Mouse (Mus musculus) limb, embryonic 14.5 days (tissue): ENCODE measurements at regions not wholly inside any gene's neighbourhood (a gene's known extent, or its start where the extent isn't known, plus 50 kb on each side); places are given as distances from the start of the nearest gene placed in this dataset.

Experiments used
- ATAC-seq: fragments of 200-750 bp; cut with Nextera tagmentation; 2 replicates; pipeline ENCODE4 v1.8.0; 2017; ENCODE audit warnings: low read depth, moderate number of reproducible peaks, moderate TSS enrichment; ENCODE audit not compliant: low FRiP score
- DNase-seq: peaks from one replicate; pipeline ENCODE4 v3.0.0-alpha.2; 2015; ENCODE audit warnings: low spot score
- H3K27ac ChIP-seq: fragments of 300-500 bp; sonication (generic); replicated peaks from 2 replicates; pipeline ENCODE4 v1.5.1; 2014; ENCODE audit warnings: low read depth, mild to moderate bottlenecking, low read length, moderate library complexity, mixed read lengths
- H3K27me3 ChIP-seq: fragments of 300-500 bp; sonication (generic); 2 replicates; pipeline ENCODE4 v1.6.1; 2014; ENCODE audit warnings: low read length, mixed read lengths; ENCODE audit not compliant: control insufficient read depth, insufficient read depth
- H3K36me3 ChIP-seq: fragments of 300-500 bp; sonication (generic); 2 replicates; pipeline ENCODE4 v1.6.1; 2014; ENCODE audit warnings: mild to moderate bottlenecking, low read length, moderate library complexity, mixed read lengths; ENCODE audit not compliant: control insufficient read depth, insufficient read depth
- H3K4me1 ChIP-seq: fragments of 300-500 bp; sonication (generic); 2 replicates; pipeline ENCODE4 v1.6.1; 2014; ENCODE audit warnings: antibody characterized with exemption, low read length, mixed read lengths; ENCODE audit not compliant: control insufficient read depth, insufficient read depth
- H3K4me2 ChIP-seq: fragments of 300-500 bp; sonication (generic); replicated peaks from 2 replicates; pipeline ENCODE4 v1.6.1; 2014; ENCODE audit warnings: low read depth, mild to moderate bottlenecking, low read length, moderate library complexity; ENCODE audit not compliant: severe bottlenecking
- H3K4me3 ChIP-seq: fragments of 300-500 bp; sonication (generic); replicated peaks from 2 replicates; pipeline ENCODE4 v1.5.1; 2014; ENCODE audit warnings: low read length
- H3K9ac ChIP-seq: fragments of 300-500 bp; sonication (generic); 2 replicates; pipeline ENCODE4 v1.6.1; 2014; ENCODE audit warnings: mild to moderate bottlenecking, low read depth, low read length, moderate library complexity; ENCODE audit not compliant: severe bottlenecking
- H3K9me3 ChIP-seq: fragments of 300-500 bp; sonication (generic); 2 replicates; pipeline ENCODE4 v1.6.1; 2016; ENCODE audit warnings: low read length; ENCODE audit not compliant: control insufficient read depth
- POLR2A ChIP-seq: fragments of 200-500 bp; IDR thresholded peaks from 2 replicates; pipeline ENCODE4 v1.8.0; 2012; ENCODE audit warnings: inconsistent platforms, mild to moderate bottlenecking, moderate library complexity, borderline replicate concordance; ENCODE audit not compliant: insufficient read depth, insufficient read length; ENCODE audit errors: extremely low read depth
- WGBS: fragments of 180-500 bp; shearing (Covaris S2); extraction: QIAGEN DNeasy Blood & Tissue Kit; methylation state at CpG from one replicate; pipeline ENCODE4 v1.1.7; 2014; 5-methylcytosine and 5-hydroxymethylcytosine counted together

DNA sequence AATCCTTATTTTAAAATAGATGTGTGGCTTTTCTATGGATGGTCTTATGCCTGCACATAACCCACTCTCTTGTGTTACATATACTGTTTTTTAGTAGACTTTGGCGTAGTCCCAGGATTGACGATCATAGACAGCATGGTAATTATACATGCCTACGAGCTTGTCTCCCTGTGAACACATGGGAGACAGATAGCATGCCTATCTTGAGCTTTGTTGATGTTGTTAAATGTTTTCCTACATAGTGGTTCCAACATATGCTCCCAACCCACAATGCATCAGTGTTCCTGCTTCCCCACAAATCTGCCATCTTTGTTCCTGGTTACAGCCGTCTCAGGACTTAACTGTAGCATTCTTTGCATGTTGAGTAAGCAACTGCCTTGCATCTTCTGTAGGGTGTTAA is 153.6 kb upstream of the Ankrd55 start:
- Histone ChIP-seq H3K9ac (no peak overlapping the region), H3K27ac (no peak overlapping the region), H3K27me3 (no peaks in the 10 kb centered on the region), H3K4me2 (no peak overlapping the region), H3K4me1 (no peaks in the 10 kb centered on the region), H3K9me3 (no peaks in the 10 kb centered on the region), H3K36me3 (no peaks in the 10 kb centered on the region), H3K4me3 (no peak overlapping the region)
- DNase-seq (no peak), ATAC-seq (no peak)
- no peak for TF ChIP-seq POLR2A
- 86% methylated on average over 4 of the region's 4 CpGs for WGBS

DNA sequence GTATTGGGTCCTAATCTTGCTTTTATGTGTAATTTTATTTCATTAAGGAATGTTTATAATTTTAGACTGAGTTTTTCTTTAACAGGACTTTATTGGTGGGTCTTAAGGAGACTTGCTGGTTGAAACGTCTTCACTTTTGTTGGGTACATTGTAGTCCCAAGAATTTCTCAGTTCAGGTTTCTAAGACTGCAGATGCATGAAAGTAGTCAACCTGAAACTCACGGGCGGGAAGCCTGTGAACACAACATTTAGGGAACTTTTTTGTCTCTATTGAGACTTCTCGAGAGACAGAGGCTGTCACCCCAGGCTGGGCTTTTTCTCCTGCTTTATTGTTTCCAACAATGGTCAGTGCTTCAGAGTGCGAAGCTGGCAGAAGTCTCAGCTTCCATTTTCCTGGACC is 152.5 kb upstream of the Ankrd55 start:
- no peaks in the 10 kb centered on the region for H3K36me3 ChIP-seq
- ATAC-seq (no peak), DNase-seq (no peak)
- no peaks in the 10 kb centered on the region for H3K9me3 ChIP-seq
- no peak overlapping the region for H3K27ac ChIP-seq
- no peaks in the 10 kb centered on the region for H3K4me1 ChIP-seq
- H3K27me3 ChIP-seq, result no peaks in the 10 kb centered on the region
- WGBS, result 89% methylated on average over 5 of the region's 5 CpGs
- H3K4me3 ChIP-seq, result no peak overlapping the region
- no peak for TF ChIP-seq POLR2A
- no peak overlapping the region for H3K9ac ChIP-seq
- H3K4me2 ChIP-seq, result no peak overlapping the region

DNA sequence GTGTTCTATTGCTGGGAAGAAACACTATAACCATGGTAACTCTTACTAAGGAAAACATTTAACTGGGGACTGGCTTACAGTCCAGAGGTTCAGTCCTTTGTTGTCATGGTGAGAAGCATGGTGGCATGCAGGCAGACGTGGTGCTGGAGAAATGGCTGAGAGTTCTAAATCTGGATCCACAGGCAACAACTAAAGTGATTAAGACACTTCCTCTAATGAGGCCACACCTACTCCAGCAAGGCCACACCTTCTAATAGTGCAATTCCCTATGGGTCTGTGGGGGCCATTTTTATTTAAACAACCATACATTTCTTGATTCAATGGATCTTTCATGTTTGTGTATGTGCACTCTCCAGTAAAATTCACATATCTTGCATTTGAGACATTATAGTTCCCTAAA is 151.4 kb upstream of the Ankrd55 start:
- H3K4me3 ChIP-seq, result no peak overlapping the region
- no peak for DNase-seq
- H3K9ac ChIP-seq, result no peak overlapping the region
- H3K9me3 ChIP-seq, result no peaks in the 10 kb centered on the region
- no peak for TF ChIP-seq POLR2A
- no peaks in the 10 kb centered on the region for H3K4me1 ChIP-seq
- no peak overlapping the region for H3K27ac ChIP-seq
- no peaks in the 10 kb centered on the region for H3K27me3 ChIP-seq
- H3K36me3 ChIP-seq, result no peaks in the 10 kb centered on the region
- H3K4me2 ChIP-seq, result no peak overlapping the region
- no peak for ATAC-seq
- 75% methylated on average over 1 of the region's 1 CpGs for WGBS

DNA sequence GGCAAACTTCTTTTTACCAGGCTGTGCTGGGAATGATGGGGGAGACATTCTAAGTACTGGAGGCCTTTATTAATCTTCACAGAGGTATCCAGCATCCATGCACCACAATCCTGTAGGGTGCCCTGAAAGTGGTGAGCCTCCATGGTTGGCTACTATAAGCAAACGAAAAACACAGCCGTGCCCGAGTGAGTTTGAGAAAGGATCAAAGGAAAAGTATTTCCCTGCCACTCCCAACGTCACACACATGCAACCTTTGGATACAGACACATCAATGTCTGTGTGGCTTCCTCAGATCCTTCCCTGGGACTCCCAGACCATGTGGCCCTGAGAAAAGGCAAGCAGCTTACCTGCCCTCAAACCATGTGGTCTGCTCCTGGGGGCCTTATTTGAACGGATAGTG is 147.4 kb upstream of the Ankrd55 start:
- H3K9me3 ChIP-seq, result no peaks in the 10 kb centered on the region
- WGBS, result 62% methylated on average over 5 of the region's 5 CpGs
- ATAC-seq, result no peak

DNA sequence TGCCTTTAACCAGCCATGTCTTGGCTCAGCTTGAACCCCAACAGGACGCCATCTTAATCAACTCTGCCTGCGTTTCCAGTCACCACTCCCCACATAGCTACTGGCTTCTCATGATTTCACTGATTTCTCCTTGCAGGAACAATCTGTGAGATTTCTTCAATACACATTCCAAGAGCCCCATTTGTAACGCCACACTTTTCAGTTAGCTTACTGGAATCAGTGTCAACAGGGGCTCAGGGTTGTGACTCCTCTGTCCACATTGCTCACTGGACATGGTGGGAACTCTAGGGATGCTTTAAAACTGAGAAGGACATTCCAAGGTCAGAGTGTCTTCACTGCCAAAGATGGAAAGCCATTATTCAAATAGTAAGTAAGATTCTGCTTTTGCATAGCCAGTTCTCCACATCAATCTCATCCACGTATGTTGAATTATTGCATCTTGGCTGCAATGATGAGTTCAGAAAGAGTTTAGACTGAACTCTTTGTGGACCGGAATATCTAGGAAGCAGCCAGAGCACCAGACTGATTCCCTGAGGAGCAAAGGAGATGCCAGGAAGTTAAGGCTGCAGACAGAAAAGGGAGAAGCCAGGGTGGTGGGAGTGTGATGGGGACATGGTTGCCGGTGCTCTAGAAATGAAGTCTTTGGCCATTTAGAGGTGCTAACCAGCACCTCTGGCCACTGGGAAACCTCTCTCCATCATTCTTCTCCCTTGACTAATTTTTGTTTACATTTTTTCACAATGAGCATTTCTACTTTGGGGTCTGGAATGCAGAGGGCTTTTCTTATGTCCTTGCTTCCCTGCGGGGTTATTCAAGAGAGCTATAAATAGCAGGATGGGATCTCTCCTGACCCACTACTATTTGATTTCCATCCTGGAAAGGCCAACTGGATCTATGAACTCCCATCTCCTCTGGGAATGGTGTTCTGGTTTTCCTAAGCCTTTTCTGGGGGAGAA is 143.6 kb upstream of the Ankrd55 start:
- ATAC-seq (no peak), DNase-seq (no peak)
- WGBS, result 73% methylated on average over 7 of the region's 7 CpGs
- Histone ChIP-seq H3K4me1 (no peaks in the 10 kb centered on the region), H3K9ac (no peak overlapping the region), H3K27me3 (no peaks in the 10 kb centered on the region), H3K36me3 (no peaks in the 10 kb centered on the region), H3K4me2 (no peak overlapping the region), H3K4me3 (no peak overlapping the region), H3K27ac (no peak overlapping the region), H3K9me3 (no peaks in the 10 kb centered on the region)
- TF ChIP-seq POLR2A, result no peak

More for the DNA sequence above, 147.4 kb upstream of the Ankrd55 start:
- H3K4me3 ChIP-seq, result no peak overlapping the region
- no peaks in the 10 kb centered on the region for H3K27me3 ChIP-seq
- TF ChIP-seq POLR2A, result no peak
- H3K36me3 ChIP-seq, result no peaks in the 10 kb centered on the region
- no peak overlapping the region for H3K9ac ChIP-seq
- H3K27ac ChIP-seq, result no peak overlapping the region
- no peaks in the 10 kb centered on the region for H3K4me1 ChIP-seq
- no peak overlapping the region for H3K4me2 ChIP-seq
- no peak for DNase-seq
